Mouse (Mus musculus) midbrain, embryonic 10.5 days (tissue): ENCODE data around the gene Alk. TPM values are rescaled to one million over a fixed set of nuclear protein-coding genes. Genes with fewer than 3 reads are reported as not detected.

ENCODE experiments used
- DNase-seq: peaks from one replicate; pipeline ENCODE4 v3.0.0-alpha.2; 2017; ENCODE audit warnings: low spot score
- H3K27ac ChIP-seq: fragments of 300-500 bp; sonication (generic); replicated peaks from 2 replicates; pipeline ENCODE4 v1.5.1; 2016; ENCODE audit warnings: mild to moderate bottlenecking
- H3K27me3 ChIP-seq: fragments of 300-500 bp; sonication (generic); 2 replicates; pipeline ENCODE4 v1.6.1; 2016; ENCODE audit warnings: low read depth, mild to moderate bottlenecking; ENCODE audit not compliant: poor library complexity, severe bottlenecking
- H3K36me3 ChIP-seq: fragments of 300-500 bp; sonication (generic); 2 replicates; pipeline ENCODE4 v1.6.1; 2016; ENCODE audit warnings: mild to moderate bottlenecking, moderate library complexity
- H3K4me1 ChIP-seq: fragments of 300-500 bp; sonication (generic); 2 replicates; pipeline ENCODE4 v1.6.1; 2016
- H3K4me3 ChIP-seq: fragments of 300-500 bp; sonication (generic); 2 replicates; pipeline ENCODE4 v1.5.1; 2016; ENCODE audit warnings: mild to moderate bottlenecking, moderate library complexity
- H3K9me3 ChIP-seq: fragments of 300-500 bp; sonication (generic); replicated peaks from 2 replicates; pipeline ENCODE4 v1.6.1; 2016; ENCODE audit warnings: mild to moderate bottlenecking
- WGBS: fragments of 180-500 bp; shearing (Covaris S2); methylation state at CpG from one replicate; pipeline ENCODE4 v1.1.7; 2016; 5-methylcytosine and 5-hydroxymethylcytosine counted together
- polyA plus RNA-seq: library from polyadenylated mRNA; unstranded; fragments of >200 nt; fragmentation: Nextera tagmentation; extraction: Ambion mirVana; gene quantifications from 2 replicates; pipeline ENCODE4 v1.2.1, GENCODE M21; 2016

The Alk gene
- polyA plus RNA-seq, 1 experiment from 2014 or later, result 0.21 TPM

- H3K27me3 ChIP-seq, result no peaks in the 10 kb centered on the region
- DNase-seq, result no peak
- H3K4me3 ChIP-seq, result no peak overlapping the region
- WGBS, result 76% methylated on average over 9 of the region's 9 CpGs
- no peak overlapping the region for H3K27ac ChIP-seq
- H3K36me3 ChIP-seq, result no peaks in the 10 kb centered on the region
- H3K4me1 ChIP-seq, result no peaks in the 10 kb centered on the region
- H3K9me3 ChIP-seq, result no peaks in the 10 kb centered on the region
Measured at GRCm38 (mm10) chr17:72144461-72144860, 460.0 kb downstream of the Alk start.

GRCm38 (mm10) chr17:72132140-72132911 lies 472.1 kb downstream of the Alk start:
- H3K4me1 ChIP-seq, result no peaks in the 10 kb centered on the region
- H3K36me3 ChIP-seq, result no peaks in the 10 kb centered on the region
- DNase-seq, result no peak
- H3K27ac ChIP-seq, result no peak overlapping the region
- H3K27me3 ChIP-seq, result no peaks in the 10 kb centered on the region
- no peaks in the 10 kb centered on the region for H3K9me3 ChIP-seq
- 88% methylated on average over 8 of the region's 8 CpGs for WGBS
- H3K4me3 ChIP-seq, result no peak overlapping the region

GRCm38 (mm10) chr17:72121660-72122059 lies 482.8 kb downstream of the Alk start:
- Histone ChIP-seq H3K4me3 (no peak overlapping the region), H3K27ac (no peak overlapping the region), H3K27me3 (no peaks in the 10 kb centered on the region), H3K4me1 (no peaks in the 10 kb centered on the region), H3K9me3 (0 out of 2 replicates have a peak, but pooled peaks cover 2% of the 10 kb centered on the region), H3K36me3 (no peaks in the 10 kb centered on the region)
- no peak for DNase-seq
- WGBS, result 88% methylated on average over 1 of the region's 1 CpGs

GRCm38 (mm10) chr17:72120278-72120677 lies 484.1 kb downstream of the Alk start:
- no peak overlapping the region for H3K4me3 ChIP-seq
- WGBS, result 49% methylated on average over 11 of the region's 11 CpGs
- no peak for DNase-seq
- peaks cover 5% of the 10 kb centered on the region; the same call in 1 of the 2 replicates for H3K4me1 ChIP-seq
- no peaks in the 10 kb centered on the region for H3K27me3 ChIP-seq
- 0 out of 2 replicates have a peak, but pooled peaks cover 2% of the 10 kb centered on the region for H3K9me3 ChIP-seq
- no peak overlapping the region for H3K27ac ChIP-seq
- no peaks in the 10 kb centered on the region for H3K36me3 ChIP-seq

- peaks cover 11% of the 10 kb centered on the region; the same call in 1 of the 2 replicates for H3K4me1 ChIP-seq
- no peaks in the 10 kb centered on the region for H3K27me3 ChIP-seq
- 78% methylated on average over 5 of the region's 5 CpGs for WGBS
- no peak overlapping the region for H3K4me3 ChIP-seq
- no peak overlapping the region for H3K27ac ChIP-seq
- no peaks in the 10 kb centered on the region for H3K36me3 ChIP-seq
- 0 out of 2 replicates have a peak, but pooled peaks cover 2% of the 10 kb centered on the region for H3K9me3 ChIP-seq
- DNase-seq, result no peak
Measured at GRCm38 (mm10) chr17:72118376-72118775, 486.1 kb downstream of the Alk start.

GRCm38 (mm10) chr17:72115271-72115944 lies 489.0 kb downstream of the Alk start:
- H3K27ac ChIP-seq, result no peak overlapping the region
- no peak for DNase-seq
- peaks cover 11% of the 10 kb centered on the region; the same call in 1 of the 2 replicates for H3K4me1 ChIP-seq
- no peaks in the 10 kb centered on the region for H3K9me3 ChIP-seq
- 45% methylated on average over 12 of the region's 12 CpGs for WGBS
- no peaks in the 10 kb centered on the region for H3K36me3 ChIP-seq
- H3K4me3 ChIP-seq, result no peak overlapping the region
- H3K27me3 ChIP-seq, result no peaks in the 10 kb centered on the region

GRCm38 (mm10) chr17:72112004-72112403 lies 492.4 kb downstream of the Alk start:
- Histone ChIP-seq H3K4me3 (no peak overlapping the region), H3K27ac (no peak overlapping the region), H3K9me3 (no peaks in the 10 kb centered on the region), H3K4me1 (peaks cover 11% of the 10 kb centered on the region; the same call in 1 of the 2 replicates), H3K36me3 (no peaks in the 10 kb centered on the region), H3K27me3 (no peaks in the 10 kb centered on the region)
- no peak for DNase-seq

GRCm38 (mm10) chr17:72111528-72111927 lies 492.9 kb downstream of the Alk start:
- DNase-seq, result no peak
- Histone ChIP-seq H3K4me3 (no peak overlapping the region), H3K36me3 (no peaks in the 10 kb centered on the region), H3K9me3 (no peaks in the 10 kb centered on the region), H3K27me3 (no peaks in the 10 kb centered on the region), H3K27ac (no peak overlapping the region), H3K4me1 (peaks cover 11% of the 10 kb centered on the region; the same call in 1 of the 2 replicates)
- WGBS, result 90% methylated on average over 4 of the region's 4 CpGs

- no peak for DNase-seq
- H3K27ac ChIP-seq, result no peak overlapping the region; the same call in 1 of the 2 replicates
Measured at GRCm38 (mm10) chr17:72087261-72087703, 517.1 kb downstream of the Alk start.

GRCm38 (mm10) chr17:72081396-72081795 lies 523.0 kb downstream of the Alk start:
- H3K36me3 ChIP-seq, result no peaks in the 10 kb centered on the region
- H3K4me3 ChIP-seq, result no peak overlapping the region
- H3K27ac ChIP-seq, result no peak overlapping the region
- no peaks in the 10 kb centered on the region for H3K27me3 ChIP-seq
- H3K9me3 ChIP-seq, result no peaks in the 10 kb centered on the region
- DNase-seq, result no peak
- H3K4me1 ChIP-seq, result 0 out of 2 replicates have a peak, but pooled peaks cover 3% of the 10 kb centered on the region
- 89% methylated on average over 2 of the region's 2 CpGs for WGBS

More at GRCm38 (mm10) chr17:72087261-72087703, 517.1 kb downstream of the Alk start:
- H3K4me1 ChIP-seq, result peaks cover 9% of the 10 kb centered on the region
- no peak overlapping the region for H3K4me3 ChIP-seq
- 69% methylated on average over 12 of the region's 12 CpGs for WGBS
- H3K9me3 ChIP-seq, result no peaks in the 10 kb centered on the region
- no peaks in the 10 kb centered on the region for H3K36me3 ChIP-seq
- H3K27me3 ChIP-seq, result no peaks in the 10 kb centered on the region

GRCm38 (mm10) chr17:72076306-72076921 lies 528.0 kb downstream of the Alk start:
- Histone ChIP-seq H3K4me1 (0 out of 2 replicates have a peak, but pooled peaks cover 3% of the 10 kb centered on the region), H3K27me3 (no peaks in the 10 kb centered on the region), H3K9me3 (no peaks in the 10 kb centered on the region), H3K4me3 (no peak overlapping the region), H3K27ac (no peak overlapping the region), H3K36me3 (no peaks in the 10 kb centered on the region)
- 62% methylated on average over 12 of the region's 12 CpGs for WGBS
- no peak for DNase-seq

GRCm38 (mm10) chr17:72071871-72072270 lies 532.6 kb downstream of the Alk start:
- H3K4me1 ChIP-seq, result 0 out of 2 replicates have a peak, but pooled peaks cover 3% of the 10 kb centered on the region
- WGBS, result 91% methylated on average over 1 of the region's 1 CpGs
- no peaks in the 10 kb centered on the region for H3K36me3 ChIP-seq
- no peak overlapping the region for H3K4me3 ChIP-seq
- H3K27ac ChIP-seq, result no peak overlapping the region
- no peaks in the 10 kb centered on the region for H3K9me3 ChIP-seq
- no peaks in the 10 kb centered on the region for H3K27me3 ChIP-seq
- DNase-seq, result no peak
